Mouse (Mus musculus) embryonic facial prominence, embryonic 13.5 days (tissue): Measurements from ENCODE around the gene Fbxw7. TPM values are rescaled to one million over a fixed set of nuclear protein-coding genes. Genes with fewer than 3 reads are reported as not detected.

Source experiments
- ATAC-seq: fragments of 200-750 bp; cut with Nextera tagmentation; 2 replicates; pipeline ENCODE4 v1.8.0; 2017; ENCODE audit warnings: low read depth; ENCODE audit not compliant: insufficient number of reproducible peaks, insufficient read depth, low FRiP score, low TSS enrichment
- H3K27ac ChIP-seq: fragments of 300-500 bp; sonication (generic); 2 replicates; pipeline ENCODE4 v1.5.1; 2015; ENCODE audit warnings: moderate library complexity, mild to moderate bottlenecking, inconsistent platforms
- H3K27me3 ChIP-seq: fragments of 300-500 bp; sonication (generic); 2 replicates; pipeline ENCODE4 v1.6.1; 2015; ENCODE audit warnings: mild to moderate bottlenecking, inconsistent platforms
- H3K36me3 ChIP-seq: fragments of 300-500 bp; sonication (generic); 2 replicates; pipeline ENCODE4 v1.6.1; 2015; ENCODE audit warnings: mild to moderate bottlenecking, inconsistent platforms
- H3K4me1 ChIP-seq: fragments of 300-500 bp; sonication (generic); 2 replicates; pipeline ENCODE4 v1.6.1; 2015; ENCODE audit warnings: inconsistent platforms
- H3K4me2 ChIP-seq: fragments of 300-500 bp; sonication (generic); 2 replicates; pipeline ENCODE4 v1.6.1; 2015; ENCODE audit warnings: moderate library complexity, mild to moderate bottlenecking, inconsistent platforms
- H3K4me3 ChIP-seq: fragments of 300-500 bp; sonication (generic); 2 replicates; pipeline ENCODE4 v1.5.1; 2015; ENCODE audit warnings: mild to moderate bottlenecking, inconsistent platforms
- H3K9ac ChIP-seq: fragments of 300-500 bp; sonication (generic); 2 replicates; pipeline ENCODE4 v1.6.1; 2015; ENCODE audit warnings: mild to moderate bottlenecking, inconsistent platforms
- H3K9me3 ChIP-seq: fragments of 300-500 bp; sonication (generic); 2 replicates; pipeline ENCODE4 v1.6.1; 2016; ENCODE audit warnings: inconsistent platforms
- WGBS: fragments of 180-500 bp; shearing (Covaris S2); methylation state at CpG from one replicate; pipeline ENCODE4 v1.1.7; 2015; ENCODE audit warnings: mixed read lengths; 5-methylcytosine and 5-hydroxymethylcytosine counted together
- polyA plus RNA-seq: library from polyadenylated mRNA; unstranded; fragments of >200 nt; fragmentation: Nextera tagmentation; extraction: Ambion mirVana; gene quantifications from 2 replicates; pipeline ENCODE4 v1.2.1, GENCODE M21; 2015

Fbxw7 gene
- polyA plus RNA-seq, 1 experiment from 2014 or later = 14.5 TPM

GRCm38 (mm10) chr3:84807826-84808225 lies 7.2 kb upstream of the Fbxw7 start:
- no peaks in the 10 kb centered on the region for H3K36me3 ChIP-seq
- no peaks in the 10 kb centered on the region; the same call in 1 of the 2 replicates for H3K4me1 ChIP-seq
- no peak overlapping the region for H3K27ac ChIP-seq
- H3K9me3 ChIP-seq = no peaks in the 10 kb centered on the region
- ATAC-seq = no peak
- H3K9ac ChIP-seq = no peak overlapping the region
- no peak overlapping the region for H3K4me3 ChIP-seq
- WGBS = 69% methylated on average over 3 of the region's 3 CpGs
- no peaks in the 10 kb centered on the region for H3K27me3 ChIP-seq
- H3K4me2 ChIP-seq = no peak overlapping the region

GRCm38 (mm10) chr3:84808906-84809305 lies 6.2 kb upstream of the Fbxw7 start:
- Histone ChIP-seq H3K9ac (no peak overlapping the region), H3K36me3 (no peaks in the 10 kb centered on the region), H3K4me3 (no peak overlapping the region), H3K4me2 (no peak overlapping the region), H3K27ac (no peak overlapping the region), H3K27me3 (no peaks in the 10 kb centered on the region), H3K9me3 (no peaks in the 10 kb centered on the region), H3K4me1 (peaks cover 9% of the 10 kb centered on the region)
- no peak for ATAC-seq

DNA sequence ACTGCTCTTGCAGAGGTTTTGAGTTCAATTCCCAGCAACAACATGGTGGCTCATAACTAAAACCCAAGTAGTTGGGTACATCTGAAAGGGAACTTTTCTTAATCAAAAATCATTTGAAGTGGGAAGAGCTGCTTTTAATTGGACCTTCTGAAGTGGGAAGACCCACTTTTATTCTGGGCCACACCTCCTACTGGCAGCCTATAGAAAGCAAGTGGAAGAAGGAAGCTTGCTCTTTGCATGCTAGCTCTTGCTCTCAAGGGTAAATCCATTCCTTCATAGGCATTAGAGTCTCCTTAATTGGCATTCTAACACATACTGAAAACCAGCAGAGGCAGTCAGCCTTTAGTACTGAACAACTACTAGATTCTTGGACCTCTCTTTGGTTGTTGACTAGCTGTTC lies 4.3 kb upstream of the Fbxw7 start:
- H3K4me2 ChIP-seq = no peak overlapping the region
- H3K4me3 ChIP-seq = no peak overlapping the region
- H3K36me3 ChIP-seq = no peaks in the 10 kb centered on the region
- no peak overlapping the region for H3K9ac ChIP-seq
- no peaks in the 10 kb centered on the region for H3K27me3 ChIP-seq
- no peak overlapping the region for H3K27ac ChIP-seq
- no peak for ATAC-seq
- no peaks in the 10 kb centered on the region for H3K9me3 ChIP-seq
- H3K4me1 ChIP-seq = peaks cover 13% of the 10 kb centered on the region

DNA sequence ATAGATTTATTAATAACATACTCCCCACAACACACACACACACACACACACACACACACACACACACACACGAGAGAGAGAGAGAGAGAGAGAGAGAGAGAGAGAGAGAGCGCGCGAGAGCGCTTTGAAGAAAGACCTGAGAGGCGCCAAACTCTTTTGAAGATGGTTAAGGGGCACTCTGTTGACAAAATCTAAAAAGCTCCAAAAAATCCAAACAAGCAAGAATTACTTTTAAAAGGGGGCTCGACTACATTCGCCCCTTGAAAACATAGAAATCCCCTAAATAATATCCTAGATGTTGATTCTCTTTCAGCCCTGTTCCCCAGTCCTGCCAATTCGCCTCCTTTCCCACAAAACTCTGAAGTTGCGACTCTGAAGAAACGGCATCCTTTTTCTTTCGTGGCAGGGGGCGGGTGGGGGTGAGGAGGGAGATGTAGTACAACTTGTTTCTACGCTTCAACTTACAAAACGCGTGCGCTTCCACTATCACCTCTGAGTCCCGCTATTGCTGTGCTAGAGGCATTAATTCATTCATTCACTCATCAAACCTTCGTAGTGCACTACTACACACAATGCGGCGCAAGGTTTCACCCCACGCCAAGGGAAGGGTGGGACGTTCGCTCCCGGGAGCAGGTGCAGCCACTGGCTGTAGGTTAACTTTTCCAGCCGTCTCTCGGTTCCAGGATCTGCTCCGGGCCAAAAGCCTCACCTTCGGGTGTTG lies 1.5 kb upstream of the Fbxw7 start:
- 0 out of 2 replicates have a peak, but pooled peaks have one; percentile 41 for ATAC-seq
- H3K27ac ChIP-seq = peak overlapping the region; percentile 96
- H3K27me3 ChIP-seq = no peaks in the 10 kb centered on the region
- no peaks in the 10 kb centered on the region; the same call in 1 of the 2 replicates for H3K36me3 ChIP-seq
- peaks cover 20% of the 10 kb centered on the region for H3K4me1 ChIP-seq
- peak overlapping the region; percentile 80 for H3K9ac ChIP-seq
- peak overlapping the region; percentile 98 for H3K4me3 ChIP-seq
- peak overlapping the region; percentile 90 for H3K4me2 ChIP-seq
- H3K9me3 ChIP-seq = no peaks in the 10 kb centered on the region
- under 1% methylated on average over 29 of the region's 29 CpGs for WGBS

- Histone ChIP-seq H3K4me1 (peaks cover 20% of the 10 kb centered on the region), H3K9me3 (no peaks in the 10 kb centered on the region), H3K27ac (peak overlapping the region; percentile 96), H3K4me2 (peak overlapping the region; percentile 90), H3K27me3 (no peaks in the 10 kb centered on the region), H3K4me3 (peak overlapping the region; percentile 98), H3K36me3 (no peaks in the 10 kb centered on the region; the same call in 1 of the 2 replicates), H3K9ac (peak overlapping the region; percentile 80)
- WGBS = under 1% methylated on average over 47 of the region's 60 CpGs
- ATAC-seq = peak; percentile 98
Observed at GRCm38 (mm10) chr3:84814157-84814761, 809 bp upstream of the Fbxw7 start.

- ATAC-seq = no peak
- Histone ChIP-seq H3K27ac (peak overlapping the region; percentile 96), H3K27me3 (no peaks in the 10 kb centered on the region), H3K4me1 (peaks cover 20% of the 10 kb centered on the region), H3K4me3 (peak overlapping the region; percentile 98), H3K9me3 (no peaks in the 10 kb centered on the region), H3K4me2 (peak overlapping the region; percentile 90), H3K9ac (peak overlapping the region; percentile 80), H3K36me3 (no peaks in the 10 kb centered on the region; the same call in 1 of the 2 replicates)
- WGBS = under 1% methylated on average over 29 of the region's 29 CpGs
Observed at GRCm38 (mm10) chr3:84815461-84815860, 393 bp downstream of the Fbxw7 start.

GRCm38 (mm10) chr3:84816951-84817350 lies 1.9 kb downstream of the Fbxw7 start:
- ATAC-seq = no peak
- Histone ChIP-seq H3K9ac (no peak overlapping the region), H3K4me1 (peaks cover 20% of the 10 kb centered on the region), H3K4me3 (no peak overlapping the region), H3K9me3 (no peaks in the 10 kb centered on the region), H3K36me3 (no peaks in the 10 kb centered on the region; the same call in 1 of the 2 replicates), H3K27me3 (no peaks in the 10 kb centered on the region), H3K4me2 (peak overlapping the region; percentile 90; the same call in 1 of the 2 replicates), H3K27ac (no peak overlapping the region)
- 54% methylated on average over 1 of the region's 1 CpGs for whole genome bisulfite sequencing

GRCm38 (mm10) chr3:84820654-84821201 lies 5.7 kb downstream of the Fbxw7 start:
- Histone ChIP-seq H3K4me2 (no peak overlapping the region), H3K4me3 (no peak overlapping the region), H3K36me3 (no peaks in the 10 kb centered on the region; the same call in 1 of the 2 replicates), H3K27ac (no peak overlapping the region), H3K4me1 (peaks cover 9% of the 10 kb centered on the region), H3K27me3 (no peaks in the 10 kb centered on the region), H3K9me3 (no peaks in the 10 kb centered on the region), H3K9ac (no peak overlapping the region)
- 44% methylated on average over 2 of the region's 2 CpGs for WGBS
- ATAC-seq = no peak

DNA sequence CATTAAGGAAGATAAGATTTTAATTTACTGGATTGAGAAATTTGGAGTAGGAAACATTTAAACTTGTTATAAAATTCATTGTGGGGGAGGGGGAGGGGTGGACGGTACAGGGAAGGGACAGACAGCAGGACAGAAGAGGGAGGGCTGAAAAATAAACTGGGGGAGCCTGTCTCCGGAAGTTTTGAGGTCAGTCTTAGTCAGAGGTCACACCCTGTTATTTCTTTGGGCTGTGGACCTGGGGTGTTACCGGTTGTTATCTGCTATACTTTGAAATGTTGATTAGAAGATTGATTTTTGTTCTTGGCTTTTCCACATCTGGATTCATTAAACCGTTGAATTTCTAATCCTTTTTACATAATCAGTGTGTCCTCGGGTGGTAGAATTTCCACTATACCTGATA lies 10.9 kb downstream of the Fbxw7 start:
- 45% methylated on average over 5 of the region's 5 CpGs for WGBS
- Histone ChIP-seq H3K9me3 (no peaks in the 10 kb centered on the region), H3K4me2 (no peak overlapping the region), H3K4me1 (peaks cover 8% of the 10 kb centered on the region; the same call in 1 of the 2 replicates), H3K9ac (no peak overlapping the region), H3K4me3 (no peak overlapping the region), H3K27ac (no peak overlapping the region), H3K27me3 (no peaks in the 10 kb centered on the region), H3K36me3 (no peaks in the 10 kb centered on the region)
- ATAC-seq = no peak

- no peak overlapping the region for H3K27ac ChIP-seq
- H3K4me3 ChIP-seq = no peak overlapping the region
- H3K36me3 ChIP-seq = no peaks in the 10 kb centered on the region
- 72% methylated on average over 3 of the region's 3 CpGs for WGBS
- ATAC-seq = no peak
- no peak overlapping the region for H3K4me2 ChIP-seq
- no peak overlapping the region for H3K9ac ChIP-seq
- H3K9me3 ChIP-seq = no peaks in the 10 kb centered on the region
- no peaks in the 10 kb centered on the region for H3K27me3 ChIP-seq
- peaks cover 8% of the 10 kb centered on the region; the same call in 1 of the 2 replicates for H3K4me1 ChIP-seq
Observed at GRCm38 (mm10) chr3:84826405-84826804, 11.3 kb downstream of the Fbxw7 start.

DNA sequence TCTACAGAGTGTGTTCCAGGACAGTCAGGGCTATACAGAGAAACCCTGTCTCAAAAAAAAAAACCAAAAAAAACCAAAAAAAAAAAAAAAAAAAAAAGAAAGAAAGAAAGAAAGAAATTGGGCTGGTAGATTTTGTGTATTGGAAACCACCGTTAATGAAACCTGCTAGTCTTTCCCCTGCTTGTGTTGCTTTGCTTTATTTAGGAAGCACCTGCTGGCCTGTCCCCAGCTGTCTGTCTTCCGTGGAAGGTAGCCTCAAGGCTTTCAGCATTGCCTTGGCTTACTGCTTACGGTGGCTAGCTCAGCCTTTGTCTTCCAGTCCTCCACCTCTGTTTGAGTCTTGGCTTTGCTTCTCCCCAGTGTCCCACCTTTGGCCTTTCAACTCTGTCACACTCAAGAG lies 11.9 kb downstream of the Fbxw7 start:
- H3K4me3 ChIP-seq = no peak overlapping the region
- no peak overlapping the region for H3K4me2 ChIP-seq
- WGBS = 61% methylated on average over 3 of the region's 3 CpGs
- peaks cover 8% of the 10 kb centered on the region; the same call in 1 of the 2 replicates for H3K4me1 ChIP-seq
- no peak overlapping the region for H3K27ac ChIP-seq
- no peak for ATAC-seq
- H3K27me3 ChIP-seq = no peaks in the 10 kb centered on the region
- H3K9me3 ChIP-seq = no peaks in the 10 kb centered on the region
- no peaks in the 10 kb centered on the region for H3K36me3 ChIP-seq
- H3K9ac ChIP-seq = no peak overlapping the region

- Histone ChIP-seq H3K9me3 (no peaks in the 10 kb centered on the region), H3K27ac (no peak overlapping the region), H3K27me3 (no peaks in the 10 kb centered on the region), H3K4me3 (no peak overlapping the region), H3K4me2 (no peak overlapping the region), H3K36me3 (no peaks in the 10 kb centered on the region), H3K4me1 (peaks cover 8% of the 10 kb centered on the region; the same call in 1 of the 2 replicates), H3K9ac (no peak overlapping the region)
- 83% methylated on average over 4 of the region's 4 CpGs for WGBS
- no peak for ATAC-seq
Observed at GRCm38 (mm10) chr3:84827617-84828016, 12.5 kb downstream of the Fbxw7 start.
